Mouse (Mus musculus) spleen, adult 2 months (tissue): ENCODE measurements around the gene Cd3eap.

Experiments
- CTCF ChIP-seq: fragments of 200-500 bp; IDR thresholded peaks from 2 replicates; pipeline ENCODE4 v1.5.1; 2011; ENCODE audit warnings: mild to moderate bottlenecking, inconsistent platforms; ENCODE audit not compliant: insufficient read depth, insufficient read length, insufficient replicate concordance; ENCODE audit errors: extremely low read depth
- POLR2A ChIP-seq: fragments of 200-500 bp; IDR thresholded peaks from 2 replicates; pipeline ENCODE4 v1.6.1; 2011; ENCODE audit warnings: low read depth, low read length, inconsistent platforms

DNA sequence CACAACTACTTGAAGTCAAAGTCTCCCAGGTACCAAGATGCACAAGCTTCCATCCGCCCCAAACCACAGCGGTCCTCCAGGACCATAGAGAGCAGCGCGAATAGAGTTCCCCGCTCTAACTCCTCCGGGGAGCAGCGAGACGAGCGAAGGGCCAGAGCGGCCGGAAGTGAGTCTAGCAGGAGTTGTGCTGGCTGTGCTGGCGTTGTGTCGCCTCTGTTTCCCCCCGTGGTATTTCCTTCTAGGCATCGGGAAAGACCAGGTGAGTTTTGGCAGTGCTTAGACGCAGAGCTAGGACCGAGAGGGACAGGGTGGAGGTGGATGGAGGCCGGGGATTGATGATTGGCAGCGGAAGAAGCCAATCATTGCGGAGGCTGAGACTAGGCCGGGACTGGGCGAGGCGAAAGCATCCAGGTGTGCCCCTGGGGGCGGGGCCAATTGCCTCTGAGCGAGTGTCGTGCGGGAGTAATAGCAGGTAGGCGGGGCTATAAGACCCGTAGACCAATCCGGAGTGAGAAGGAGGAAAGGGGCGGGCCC, 14.3 kb downstream of the Cd3eap start:
- no peak for TF ChIP-seq CTCF
- no peak for TF ChIP-seq POLR2A
